Mouse (Mus musculus): Measurements from ENCODE around the gene Mtus2. TPM values are rescaled to one million over a fixed set of nuclear protein-coding genes. Genes with fewer than 3 reads are reported as not detected.

Mtus2 gene
- polyA plus RNA-seq, 1 experiment from 2014 or later = 49.4 TPM

- H3K4me2 ChIP-seq (replicated peaks) = no peak overlapping the region
- peaks cover 9% of the 10 kb centered on the region; the same call in 1 of the 2 replicates for H3K9me3 ChIP-seq (ENCODE audit: control insufficient read depth, low read length)
- DNase-seq (ENCODE audit: low spot score) = no peak
- no peak for ATAC-seq (ENCODE audit: low FRiP score)
- no peak overlapping the region for H3K27ac ChIP-seq
- no peaks in the 10 kb centered on the region; the same call in 1 of the 2 replicates for H3K4me1 ChIP-seq (replicated peaks; ENCODE audit: control insufficient read depth, insufficient read depth, low read length)
- H3K4me3 ChIP-seq (replicated peaks; ENCODE audit: low read length) = no peak overlapping the region
- H3K9ac ChIP-seq = no peak overlapping the region
- no peaks in the 10 kb centered on the region for H3K27me3 ChIP-seq (ENCODE audit: control insufficient read depth, insufficient read depth, low read length)
- WGBS = 86% methylated on average over 7 of the region's 7 CpGs
- no peaks in the 10 kb centered on the region for H3K36me3 ChIP-seq (replicated peaks; ENCODE audit: control insufficient read depth, insufficient read depth)
These were observed 304.9 kb downstream of the Mtus2 start for GRCm38 (mm10) chr5:148262016-148262415.

GRCm38 (mm10) chr5:148264819-148265707 lies 307.9 kb downstream of the Mtus2 start:
- Histone ChIP-seq H3K4me1 (replicated peaks; ENCODE audit: control insufficient read depth, insufficient read depth, low read length) (no peaks in the 10 kb centered on the region; the same call in 1 of the 2 replicates), H3K9me3 (ENCODE audit: control insufficient read depth, low read length) (no peaks in the 10 kb centered on the region), H3K36me3 (replicated peaks; ENCODE audit: control insufficient read depth, insufficient read depth) (no peaks in the 10 kb centered on the region), H3K4me2 (replicated peaks) (peak overlapping the region; percentile 72), H3K27me3 (ENCODE audit: control insufficient read depth, insufficient read depth, low read length) (no peaks in the 10 kb centered on the region), H3K4me3 (replicated peaks; ENCODE audit: low read length) (peak overlapping the region; percentile 45), H3K27ac (peak overlapping the region; percentile 78), H3K9ac (peak overlapping the region; percentile 56)
- ATAC-seq (ENCODE audit: low FRiP score) (peak; percentile 77), DNase-seq (ENCODE audit: low spot score) (peak; percentile 57)
- under 1% methylated on average over 32 of the region's 32 CpGs for WGBS

GRCm38 (mm10) chr5:148266841-148267240 lies 309.7 kb downstream of the Mtus2 start:
- Histone ChIP-seq H3K4me2 (replicated peaks) (peak overlapping the region; percentile 72; the same call in 1 of the 2 replicates), H3K36me3 (replicated peaks; ENCODE audit: control insufficient read depth, insufficient read depth) (no peaks in the 10 kb centered on the region), H3K27ac (no peak overlapping the region), H3K4me1 (replicated peaks; ENCODE audit: control insufficient read depth, insufficient read depth, low read length) (no peaks in the 10 kb centered on the region; the same call in 1 of the 2 replicates), H3K4me3 (replicated peaks; ENCODE audit: low read length) (no peak overlapping the region), H3K9ac (no peak overlapping the region), H3K27me3 (ENCODE audit: control insufficient read depth, insufficient read depth, low read length) (no peaks in the 10 kb centered on the region), H3K9me3 (ENCODE audit: control insufficient read depth, low read length) (no peaks in the 10 kb centered on the region)
- WGBS = 77% methylated on average over 2 of the region's 2 CpGs
- no peak for DNase-seq (ENCODE audit: low spot score)
- no peak for ATAC-seq (ENCODE audit: low FRiP score)

- no peak overlapping the region for H3K9ac ChIP-seq
- H3K9me3 ChIP-seq (ENCODE audit: control insufficient read depth, low read length) = no peaks in the 10 kb centered on the region
- no peak overlapping the region for H3K4me2 ChIP-seq (replicated peaks)
- H3K36me3 ChIP-seq (replicated peaks; ENCODE audit: control insufficient read depth, insufficient read depth) = no peaks in the 10 kb centered on the region
- no peaks in the 10 kb centered on the region; the same call in 1 of the 2 replicates for H3K4me1 ChIP-seq (replicated peaks; ENCODE audit: control insufficient read depth, insufficient read depth, low read length)
- DNase-seq (ENCODE audit: low spot score) (no peak), ATAC-seq (ENCODE audit: low FRiP score) (no peak)
- H3K27me3 ChIP-seq (ENCODE audit: control insufficient read depth, insufficient read depth, low read length) = no peaks in the 10 kb centered on the region
- 61% methylated on average over 4 of the region's 4 CpGs for WGBS
- H3K27ac ChIP-seq = no peak overlapping the region
- no peak overlapping the region for H3K4me3 ChIP-seq (replicated peaks; ENCODE audit: low read length)
These were observed 310.3 kb downstream of the Mtus2 start for GRCm38 (mm10) chr5:148267446-148267845.

- WGBS = 91% methylated on average over 6 of the region's 6 CpGs
- no peak overlapping the region for H3K4me3 ChIP-seq (replicated peaks; ENCODE audit: low read length)
- no peaks in the 10 kb centered on the region for H3K36me3 ChIP-seq (replicated peaks; ENCODE audit: control insufficient read depth, insufficient read depth)
- ATAC-seq (ENCODE audit: low FRiP score) (no peak), DNase-seq (ENCODE audit: low spot score) (no peak)
- H3K27ac ChIP-seq = no peak overlapping the region
- H3K27me3 ChIP-seq (ENCODE audit: control insufficient read depth, insufficient read depth, low read length) = no peaks in the 10 kb centered on the region
- H3K4me2 ChIP-seq (replicated peaks) = no peak overlapping the region
- H3K9ac ChIP-seq = no peak overlapping the region
- peaks cover 5% of the 10 kb centered on the region; the same call in 1 of the 2 replicates for H3K9me3 ChIP-seq (ENCODE audit: control insufficient read depth, low read length)
- H3K4me1 ChIP-seq (replicated peaks; ENCODE audit: control insufficient read depth, insufficient read depth, low read length) = no peaks in the 10 kb centered on the region
These were observed 314.9 kb downstream of the Mtus2 start for GRCm38 (mm10) chr5:148272065-148272464.

- H3K4me2 ChIP-seq (replicated peaks) = no peak overlapping the region
These were observed 315.7 kb downstream of the Mtus2 start for GRCm38 (mm10) chr5:148272771-148273170.

GRCm38 (mm10) chr5:148278233-148278632 lies 321.1 kb downstream of the Mtus2 start:
- no peaks in the 10 kb centered on the region for H3K36me3 ChIP-seq (replicated peaks; ENCODE audit: control insufficient read depth, insufficient read depth)
- 83% methylated on average over 8 of the region's 8 CpGs for WGBS
- no peaks in the 10 kb centered on the region for H3K27me3 ChIP-seq (ENCODE audit: control insufficient read depth, insufficient read depth, low read length)
- H3K4me1 ChIP-seq (replicated peaks; ENCODE audit: control insufficient read depth, insufficient read depth, low read length) = no peaks in the 10 kb centered on the region
- no peak overlapping the region for H3K9ac ChIP-seq
- no peak overlapping the region for H3K4me2 ChIP-seq (replicated peaks)
- H3K27ac ChIP-seq = no peak overlapping the region
- DNase-seq (ENCODE audit: low spot score) = no peak
- no peak for ATAC-seq (ENCODE audit: low FRiP score)
- no peak overlapping the region for H3K4me3 ChIP-seq (replicated peaks; ENCODE audit: low read length)
- H3K9me3 ChIP-seq (ENCODE audit: control insufficient read depth, low read length) = peaks cover 5% of the 10 kb centered on the region; the same call in 1 of the 2 replicates

More at GRCm38 (mm10) chr5:148272771-148273170, 315.7 kb downstream of the Mtus2 start:
- no peaks in the 10 kb centered on the region for H3K36me3 ChIP-seq (replicated peaks; ENCODE audit: control insufficient read depth, insufficient read depth)
- H3K9ac ChIP-seq = no peak overlapping the region
- H3K9me3 ChIP-seq (ENCODE audit: control insufficient read depth, low read length) = peaks cover 5% of the 10 kb centered on the region; the same call in 1 of the 2 replicates
- DNase-seq (ENCODE audit: low spot score) = no peak
- ATAC-seq (ENCODE audit: low FRiP score) = no peak
- H3K27ac ChIP-seq = no peak overlapping the region
- 89% methylated on average over 6 of the region's 6 CpGs for WGBS
- no peaks in the 10 kb centered on the region for H3K4me1 ChIP-seq (replicated peaks; ENCODE audit: control insufficient read depth, insufficient read depth, low read length)
- no peaks in the 10 kb centered on the region for H3K27me3 ChIP-seq (ENCODE audit: control insufficient read depth, insufficient read depth, low read length)
- H3K4me3 ChIP-seq (replicated peaks; ENCODE audit: low read length) = no peak overlapping the region

GRCm38 (mm10) chr5:148280321-148280720 lies 323.2 kb downstream of the Mtus2 start:
- no peak overlapping the region for H3K4me3 ChIP-seq (replicated peaks; ENCODE audit: low read length)
- DNase-seq (ENCODE audit: low spot score) = no peak
- H3K4me2 ChIP-seq (replicated peaks) = no peak overlapping the region
- H3K27me3 ChIP-seq (ENCODE audit: control insufficient read depth, insufficient read depth, low read length) = no peaks in the 10 kb centered on the region
- no peak overlapping the region for H3K9ac ChIP-seq
- 84% methylated on average over 5 of the region's 5 CpGs for WGBS
- no peak for ATAC-seq (ENCODE audit: low FRiP score)
- no peaks in the 10 kb centered on the region for H3K4me1 ChIP-seq (replicated peaks; ENCODE audit: control insufficient read depth, insufficient read depth, low read length)
- H3K36me3 ChIP-seq (replicated peaks; ENCODE audit: control insufficient read depth, insufficient read depth) = no peaks in the 10 kb centered on the region
- no peak overlapping the region for H3K27ac ChIP-seq
- no peaks in the 10 kb centered on the region for H3K9me3 ChIP-seq (ENCODE audit: control insufficient read depth, low read length)

- no peak for ATAC-seq (ENCODE audit: low FRiP score)
- 88% methylated on average over 6 of the region's 6 CpGs for WGBS
These were observed 325.0 kb downstream of the Mtus2 start for GRCm38 (mm10) chr5:148282093-148282492.

More at GRCm38 (mm10) chr5:148282093-148282492, 325.0 kb downstream of the Mtus2 start:
- Histone ChIP-seq H3K27me3 (ENCODE audit: control insufficient read depth, insufficient read depth, low read length) (no peaks in the 10 kb centered on the region), H3K27ac (no peak overlapping the region), H3K4me2 (replicated peaks) (no peak overlapping the region), H3K36me3 (replicated peaks; ENCODE audit: control insufficient read depth, insufficient read depth) (no peaks in the 10 kb centered on the region), H3K4me1 (replicated peaks; ENCODE audit: control insufficient read depth, insufficient read depth, low read length) (no peaks in the 10 kb centered on the region), H3K4me3 (replicated peaks; ENCODE audit: low read length) (no peak overlapping the region), H3K9ac (no peak overlapping the region), H3K9me3 (ENCODE audit: control insufficient read depth, low read length) (no peaks in the 10 kb centered on the region)
- DNase-seq (ENCODE audit: low spot score) = no peak

Data from hindbrain, embryonic 14.5 days (tissue).